ENCODE assay signal across 10 mouse cellular contexts in genomic region chr7:73718031-73718430, GRCm38 (mm10). TPM values are rescaled to one million over a fixed set of nuclear protein-coding genes. Genes with fewer than 3 reads are reported as not detected.
DNase-seq lines count a peak whose midpoint lies in the region; ATAC-seq lines count a peak whose summit lies in the region.
"Had no signal": no experiment of that assay in that cellular context is flagged by ENCODE, and none has a peak within 500 bp of the region (broad histone marks: within the 10 kb centered on the region; RNA-seq: fewer than 3 reads in every experiment).

No protein-coding gene starts in this region.

- ATAC-seq in hematopoietic stem cell, adult 5-6 weeks (replicated peaks in 1 of 2; ENCODE audit: insufficient read depth in 1 of 2, low FRiP score in 2 of 2, low TSS enrichment in 1 of 2, low read depth in 1 of 2, poor library complexity in 2 of 2, severe bottlenecking in 2 of 2): peak; percentile 66 to 82

- DNase-seq in heart, adult 11 months: peak; percentile 98
- no peak for DNase-seq in heart, postnatal 4 days
- DNase-seq in adrenal gland, postnatal 10 days: peak; percentile 38
- peak; percentile 40 for DNase-seq in lung, postnatal 14 days
- DNase-seq in cerebellum, adult 11-12 months: no peak
- DNase-seq in ovary, postnatal 14 days (ENCODE audit: low spot score): no peak
- no peak for DNase-seq in urinary bladder, postnatal 36 days (ENCODE audit: low spot score in 2 of 2)
- DNase-seq: cerebellum, adult 9-11 months; thymus, postnatal 4 days had no signal

RNA-seq across cellular contexts. Expression of gene Fam174b, which starts 22.1 kb away (rescaled TPM):
- 100 to 1,000 TPM; 112 to 113 TPM for total RNA-seq in heart, postnatal 4 days (2021)
- 10 to 100 TPM; 12.1 to 12.7 TPM for total RNA-seq in adrenal gland, postnatal 10 days (2021)
- 6.1 and 7.7 TPM in 2 replicates for total RNA-seq in hematopoietic stem cell, adult 5-6 weeks (2017)

Comparison
In these comparisons a context has a peak if more than half of its experiments do, and no peak if none do; other contexts are left out.
1. DNase-seq: peak in heart, adult 11 months (single experiment), adrenal gland, postnatal 10 days (single experiment) and lung, postnatal 14 days (single experiment); none in heart, postnatal 4 days (single experiment), cerebellum, adult 11-12 months (single experiment), ovary, postnatal 14 days (single experiment) and urinary bladder, postnatal 36 days (0 of 2).
2. RNA of gene Fam174b, which starts 22.1 kb away (total RNA-seq): 112 to 113 TPM in heart, postnatal 4 days; 12.1 to 12.7 TPM in adrenal gland, postnatal 10 days and 6.1 to 7.7 TPM in hematopoietic stem cell, adult 5-6 weeks; every median in the first group is over 4 times any median in the second.